Mouse (Mus musculus) liver, embryonic 14.5 days (tissue): ENCODE measurements around the gene Speg. TPM values are rescaled to one million over a fixed set of nuclear protein-coding genes. Genes with fewer than 3 reads are reported as not detected.
A peak's percentile ranks its signal among the peaks of the same experiment; 100 is the strongest.

ENCODE experiments used
- ATAC-seq: fragments of 200-750 bp; cut with Nextera tagmentation; 2 replicates; pipeline ENCODE4 v1.8.0; 2017; ENCODE audit warnings: moderate number of reproducible peaks, mild to moderate bottlenecking, moderate library complexity; ENCODE audit not compliant: insufficient read depth
- DNase-seq, 3 experiments: peaks; one replicate each; pipeline ENCODE4 v3.0.0-alpha.2; 2012 to 2013; ENCODE audit warnings: low read depth in 3 of 3, low spot score in 3 of 3
- H3K27ac ChIP-seq: fragments of 300-500 bp; sonication (generic); 2 replicates; pipeline ENCODE4 v1.5.1; 2014; ENCODE audit warnings: moderate library complexity, mild to moderate bottlenecking, control low read depth, inconsistent platforms
- H3K27me3 ChIP-seq: fragments of 300-500 bp; sonication (generic); 2 replicates; pipeline ENCODE4 v1.6.1; 2014; ENCODE audit warnings: mild to moderate bottlenecking, low read length, moderate library complexity; ENCODE audit not compliant: control insufficient read depth, insufficient read depth
- H3K36me3 ChIP-seq: fragments of 300-500 bp; sonication (generic); replicated peaks from 2 replicates; pipeline ENCODE4 v1.6.1; 2014; ENCODE audit warnings: low read depth; ENCODE audit not compliant: control insufficient read depth, insufficient read depth
- H3K4me1 ChIP-seq, 2 experiments: fragments of 200-500 bp in 1 of 2; fragments of 300-500 bp in 1 of 2; sonication (generic) in 1 of 2; replicated peaks; 2 replicates each; pipeline ENCODE4 v1.6.1; 2012 to 2014; ENCODE audit warnings: antibody characterized with exemption in 1 of 2, inconsistent platforms in 1 of 2, low read length in 1 of 2; ENCODE audit not compliant: control insufficient read depth in 2 of 2, insufficient read depth in 2 of 2
- H3K4me2 ChIP-seq: fragments of 300-500 bp; sonication (generic); 2 replicates; pipeline ENCODE4 v1.6.1; 2014; ENCODE audit warnings: low read depth, mild to moderate bottlenecking, control low read depth, moderate library complexity
- H3K4me3 ChIP-seq, 2 experiments: fragments of 200-500 bp in 1 of 2; fragments of 300-500 bp in 1 of 2; sonication (generic) in 1 of 2; 2 replicates each; pipeline ENCODE4 v1.5.1; 2012 to 2014; ENCODE audit warnings: low read depth in 2 of 2, low read length in 2 of 2, mild to moderate bottlenecking in 2 of 2, control low read depth in 1 of 2, inconsistent platforms in 1 of 2, moderate library complexity in 1 of 2; ENCODE audit not compliant: insufficient read depth in 1 of 2
- H3K9ac ChIP-seq: fragments of 300-500 bp; sonication (generic); replicated peaks from 2 replicates; pipeline ENCODE4 v1.6.1; 2014; ENCODE audit warnings: mild to moderate bottlenecking, control low read depth, moderate library complexity
- H3K9me3 ChIP-seq: fragments of 300-500 bp; sonication (generic); 2 replicates; pipeline ENCODE4 v1.6.1; 2016; ENCODE audit warnings: low read length, mixed read lengths; ENCODE audit not compliant: control insufficient read depth
- CTCF ChIP-seq: IDR thresholded peaks from 2 replicates; pipeline ENCODE4 v1.5.1; 2016; ENCODE audit warnings: antibody characterized with exemption, low read depth, control low read depth
- EP300 ChIP-seq: IDR thresholded peaks from 2 replicates; pipeline ENCODE4 v1.6.1; 2016; ENCODE audit warnings: antibody characterized with exemption, low read depth
- whole genome bisulfite sequencing: fragments of 180-500 bp; shearing (Covaris S2); extraction: QIAGEN DNeasy Blood & Tissue Kit; methylation state at CpG from one replicate; pipeline ENCODE4 v1.1.7; 2014; ENCODE audit not compliant: insufficient replicate concordance; 5-methylcytosine and 5-hydroxymethylcytosine counted together
- polyA plus RNA-seq, 2 experiments: library from polyadenylated mRNA; depleted of rRNA in 1 of 2; stranded (reverse) in 1 of 2; unstranded in 1 of 2; fragments of >200 nt; fragmentation: Nextera tagmentation in 1 of 2; extraction: Ambion mirVana in 1 of 2; gene quantifications; 2 replicates each; pipeline versions ENCODE4 v1.2.1 to v1.2.3; 2012 to 2014

The Speg gene
- 8.4 and 8.5 TPM in 2 replicates for polyA plus RNA-seq (2012; rRNA removed)
- polyA plus RNA-seq (2014; fragmentation: Nextera tagmentation; extraction: Ambion mirVana) = 8.4 and 9.5 TPM in 2 replicates

GRCm38 (mm10) chr1:75374950-75375936, at the start of gene Speg:
TSS of gene Speg (plus strand) at chr1:75375297.
- 7% methylated on average over 57 of the region's 57 CpGs for WGBS
- ATAC-seq = no peak

GRCm38 (mm10) chr1:75327461-75327860, 47.6 kb upstream of the Speg start:
- no peak overlapping the region for H3K4me2 ChIP-seq
- ATAC-seq (no peak), DNase-seq (no peak)
- no peaks in the 10 kb centered on the region for H3K27me3 ChIP-seq
- H3K36me3 ChIP-seq = no peaks in the 10 kb centered on the region
- H3K9me3 ChIP-seq = no peaks in the 10 kb centered on the region
- H3K4me1 ChIP-seq = no peaks in the 10 kb centered on the region
- H3K27ac ChIP-seq = no peak overlapping the region
- no peak for TF ChIP-seq EP300
- no peak for TF ChIP-seq CTCF
- no peak overlapping the region for H3K9ac ChIP-seq
- H3K4me3 ChIP-seq = no peak overlapping the region

More at GRCm38 (mm10) chr1:75374950-75375936, at the start of gene Speg:
- H3K9me3 ChIP-seq = no peaks in the 10 kb centered on the region
- H3K27ac ChIP-seq = no peak within 1 kb of the TSS
- H3K27me3 ChIP-seq = peaks cover 15% of the 10 kb centered on the region
- peak within 1 kb of the TSS; percentile 2; the same call in 1 of the 2 replicates for H3K4me2 ChIP-seq
- H3K36me3 ChIP-seq = no peaks in the 10 kb centered on the region
- no peak within 1 kb of the TSS for H3K9ac ChIP-seq
- no peaks in the 10 kb centered on the region for H3K4me1 ChIP-seq
- no peak for DNase-seq
- TF ChIP-seq CTCF = no peak
- TF ChIP-seq EP300 = no peak
- H3K4me3 ChIP-seq = no peak within 1 kb of the TSS

GRCm38 (mm10) chr1:75331271-75331670, 43.8 kb upstream of the Speg start:
- no peak overlapping the region for H3K9ac ChIP-seq
- no peaks in the 10 kb centered on the region for H3K9me3 ChIP-seq
- ATAC-seq = no peak
- no peaks in the 10 kb centered on the region for H3K36me3 ChIP-seq
- no peak overlapping the region for H3K4me3 ChIP-seq
- no peak overlapping the region for H3K27ac ChIP-seq
- DNase-seq = no peak
- TF ChIP-seq EP300 (no peak), CTCF (no peak)
- no peak overlapping the region for H3K4me2 ChIP-seq
- no peaks in the 10 kb centered on the region for H3K27me3 ChIP-seq
- no peaks in the 10 kb centered on the region for H3K4me1 ChIP-seq
- WGBS = 68% methylated on average over 1 of the region's 1 CpGs

- no peaks in the 10 kb centered on the region for H3K36me3 ChIP-seq
- 29% methylated on average over 3 of the region's 3 CpGs for WGBS
- no peak overlapping the region for H3K4me3 ChIP-seq
- DNase-seq = no peak
- no peaks in the 10 kb centered on the region for H3K9me3 ChIP-seq
- H3K4me1 ChIP-seq = peaks cover 0 to 5% of the 10 kb centered on the region in 2 experiments; a peak in 1 of 4 replicates
- no peak overlapping the region for H3K9ac ChIP-seq
- H3K4me2 ChIP-seq = no peak overlapping the region
- no peak for ATAC-seq
- no peak for TF ChIP-seq EP300
- no peak for TF ChIP-seq CTCF
- H3K27me3 ChIP-seq = no peaks in the 10 kb centered on the region
- H3K27ac ChIP-seq = no peak overlapping the region
Measured at GRCm38 (mm10) chr1:75336461-75336860, 38.6 kb upstream of the Speg start.

GRCm38 (mm10) chr1:75337097-75337496, 38.0 kb upstream of the Speg start:
- Histone ChIP-seq H3K36me3 (no peaks in the 10 kb centered on the region), H3K9me3 (no peaks in the 10 kb centered on the region), H3K27me3 (no peaks in the 10 kb centered on the region), H3K4me3 (no peak overlapping the region), H3K4me2 (no peak overlapping the region), H3K9ac (no peak overlapping the region), H3K27ac (no peak overlapping the region), H3K4me1 (peaks cover 0 to 5% of the 10 kb centered on the region in 2 experiments; a peak in 1 of 4 replicates)
- 29% methylated on average over 9 of the region's 9 CpGs for WGBS
- TF ChIP-seq CTCF = no peak
- TF ChIP-seq EP300 = no peak
- ATAC-seq (no peak), DNase-seq (no peak)
